Mouse (Mus musculus): ENCODE results near the gene Sept4. TPM values are rescaled to one million over a fixed set of nuclear protein-coding genes. Genes with fewer than 3 reads are reported as not detected.
A peak's percentile ranks its signal among the peaks of the same experiment; 100 is the strongest.

Gene Sept4
- 57.9 and 72.5 TPM in 2 replicates for polyA plus RNA-seq (2012; rRNA removed)

DNA sequence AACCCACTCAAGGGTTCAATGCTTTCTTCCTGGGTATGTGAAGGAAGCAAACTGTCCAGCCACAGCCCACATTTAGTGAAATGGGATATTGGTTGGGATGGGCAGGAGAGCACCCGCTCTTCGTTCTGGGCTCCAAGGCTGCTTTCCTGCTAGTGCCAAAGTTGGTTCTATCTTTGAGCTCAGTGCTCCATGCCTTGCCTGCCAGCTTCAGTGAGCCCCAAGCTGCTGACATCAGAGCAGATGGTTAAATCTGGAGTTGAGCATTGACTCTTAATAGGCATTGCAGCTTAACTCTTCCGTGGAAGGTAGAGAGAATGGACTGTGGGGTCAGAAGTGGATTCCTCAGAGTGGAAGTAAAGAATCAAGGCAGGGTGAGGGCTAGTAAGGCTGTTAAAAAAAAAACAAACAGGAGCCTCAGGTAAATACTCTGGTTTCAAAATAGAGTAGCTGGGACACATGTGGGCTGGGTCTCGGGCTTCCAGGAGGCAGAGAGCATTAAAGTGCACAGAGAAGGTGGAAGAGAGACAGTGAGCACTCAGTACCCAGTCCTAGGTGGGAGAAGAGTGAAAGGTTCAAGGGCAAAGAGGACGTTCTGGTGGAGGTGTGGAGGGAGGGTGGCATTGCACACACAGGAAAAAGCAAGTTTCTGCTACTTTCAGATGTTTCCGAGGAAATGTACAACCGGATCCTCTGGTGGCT lies at the start of gene Sept4:
TSS of gene Sept4 (plus strand) at position 649 of the 699 bp plus-strand sequence.
- DNase-seq (ENCODE audit: low spot score) = no peak

DNA sequence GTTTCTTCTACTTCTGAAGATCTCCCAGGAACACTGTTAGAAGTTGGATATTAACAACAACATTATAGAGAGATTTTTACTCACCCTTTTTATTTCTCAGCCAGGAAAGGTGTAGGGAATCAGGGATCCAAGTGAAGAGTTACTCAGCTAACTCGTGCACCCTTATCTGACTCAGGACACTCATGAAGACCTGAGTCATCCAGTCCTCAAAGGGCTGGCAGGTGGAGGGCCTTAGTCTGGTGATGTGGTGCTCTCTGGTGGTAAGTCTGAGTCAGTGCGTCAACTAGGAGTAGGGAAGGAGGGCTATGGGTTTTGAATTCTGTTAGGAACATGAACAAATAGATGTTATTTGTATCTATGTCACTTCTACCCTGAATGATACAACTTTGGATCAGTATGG lies 49.4 kb upstream of the Sept4 start:
- DNase-seq (ENCODE audit: low spot score) = no peak

DNA sequence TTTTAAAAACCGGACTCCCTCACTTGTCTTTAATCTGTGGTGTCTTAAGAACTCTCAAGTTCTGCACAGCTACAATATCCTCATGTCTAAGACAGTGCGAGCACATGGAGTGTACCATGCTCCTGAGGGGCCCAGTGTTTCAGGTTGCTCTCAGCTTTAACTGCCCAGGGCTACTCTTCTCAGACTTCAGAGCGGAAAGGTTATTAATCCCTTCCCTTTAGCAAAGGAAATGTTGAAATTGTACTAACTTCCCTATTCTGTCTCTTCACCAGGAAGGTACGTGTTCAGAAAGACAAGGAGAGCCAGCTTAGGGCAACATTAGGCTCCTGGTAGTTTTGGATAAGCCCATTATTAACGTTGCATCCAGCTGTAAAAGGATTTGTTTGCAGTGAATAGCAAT lies 45.2 kb upstream of the Sept4 start:
- no peak for DNase-seq (ENCODE audit: low spot score)

DNA sequence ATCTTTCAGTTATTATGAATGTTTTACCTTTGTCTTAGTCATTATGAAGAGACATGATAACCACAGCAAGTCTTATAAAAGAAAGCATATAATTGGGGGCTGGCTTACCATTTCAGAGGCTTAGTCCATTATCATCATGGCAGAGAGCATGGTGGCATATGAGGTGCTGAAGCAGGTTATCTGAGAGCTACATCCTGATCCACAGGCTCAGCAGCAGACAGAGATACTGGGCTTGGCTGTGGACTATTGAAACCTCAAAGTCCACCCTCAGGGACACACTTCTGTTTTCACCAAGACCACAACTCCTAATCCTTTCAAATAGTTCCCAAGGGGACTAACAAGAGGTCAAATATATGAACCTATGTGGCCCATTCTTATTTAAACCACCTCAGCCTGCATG lies 44.7 kb upstream of the Sept4 start:
- no peak for DNase-seq (ENCODE audit: low spot score)

DNA sequence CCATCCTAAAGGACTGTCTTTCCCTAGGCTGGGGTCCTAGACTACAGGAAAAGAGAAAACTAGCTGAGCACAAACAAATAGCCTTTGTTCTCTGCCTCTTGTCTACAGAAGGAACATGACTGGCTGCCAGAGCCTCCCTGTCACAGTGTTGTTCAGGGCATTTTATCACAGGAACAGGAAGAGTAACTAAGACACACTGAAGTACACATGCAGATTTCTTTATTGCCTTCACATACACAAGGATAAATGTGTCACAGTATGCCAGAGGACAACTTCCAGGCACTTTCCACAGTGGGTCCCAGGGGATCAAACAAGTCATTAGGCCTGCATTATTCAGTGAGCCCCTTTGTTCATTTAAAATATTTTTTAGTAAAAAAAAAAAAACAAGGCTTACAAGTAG lies 43.9 kb upstream of the Sept4 start:
- DNase-seq (ENCODE audit: low spot score) = no peak

DNA sequence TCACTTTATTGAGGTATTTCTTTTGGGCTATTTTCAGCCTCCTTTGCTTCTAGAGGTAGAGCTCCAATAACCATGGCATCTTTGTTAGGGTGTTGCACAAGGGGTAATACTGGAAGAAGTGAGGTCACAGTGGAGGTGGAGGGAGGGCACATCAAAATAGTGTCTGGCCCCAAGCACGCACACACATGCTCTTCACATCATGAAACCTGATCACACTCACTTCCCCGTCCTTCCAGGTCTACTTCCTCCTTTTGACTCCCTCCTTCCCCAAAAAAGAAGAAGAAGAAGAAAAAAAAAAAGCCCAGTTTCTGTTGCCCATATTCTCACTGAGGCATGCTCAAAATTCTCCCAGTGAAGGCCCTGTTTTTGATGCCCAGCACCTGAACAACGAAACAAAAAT lies 41.3 kb upstream of the Sept4 start:
- no peak for DNase-seq (ENCODE audit: low spot score)

DNA sequence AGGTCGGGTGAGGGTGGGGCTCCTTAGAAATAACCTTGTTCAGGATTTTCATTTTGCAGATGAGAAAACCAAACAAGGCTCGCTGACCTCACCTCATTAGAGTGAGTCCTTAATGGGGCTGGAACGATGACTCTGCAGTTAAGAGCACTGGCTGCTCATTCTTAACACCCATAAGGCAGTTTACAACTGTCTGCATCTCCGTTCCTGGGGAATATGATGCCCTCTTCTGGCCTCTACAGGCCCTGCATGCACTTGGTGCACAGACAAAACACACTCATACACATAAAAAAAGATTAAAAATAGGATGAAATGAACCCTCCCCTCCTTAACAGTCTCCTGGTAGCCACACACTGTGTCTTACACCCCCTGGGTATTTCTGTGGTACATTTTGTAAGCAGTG lies 40.7 kb upstream of the Sept4 start:
- DNase-seq (ENCODE audit: low spot score) = no peak

DNA sequence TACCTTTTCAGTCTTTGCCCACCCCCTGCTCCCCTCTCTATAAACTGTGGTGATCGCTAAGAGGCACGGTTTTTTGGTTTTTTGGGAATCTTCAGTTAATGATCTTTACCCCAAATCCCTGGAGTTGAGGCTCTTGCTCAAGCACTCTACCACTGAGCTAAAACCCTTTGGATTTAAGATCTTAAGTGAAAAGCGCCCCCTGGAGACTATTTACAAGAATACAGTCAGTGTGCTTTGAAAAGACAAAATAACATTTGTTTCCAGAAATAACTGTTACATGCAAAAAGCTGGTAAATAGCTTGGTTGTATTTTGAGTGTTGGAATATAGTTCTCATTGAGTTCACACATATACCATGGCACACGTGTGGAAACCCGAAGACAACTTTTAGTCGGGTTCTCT lies 37.0 kb upstream of the Sept4 start:
- no peak for DNase-seq (ENCODE audit: low spot score)

DNA sequence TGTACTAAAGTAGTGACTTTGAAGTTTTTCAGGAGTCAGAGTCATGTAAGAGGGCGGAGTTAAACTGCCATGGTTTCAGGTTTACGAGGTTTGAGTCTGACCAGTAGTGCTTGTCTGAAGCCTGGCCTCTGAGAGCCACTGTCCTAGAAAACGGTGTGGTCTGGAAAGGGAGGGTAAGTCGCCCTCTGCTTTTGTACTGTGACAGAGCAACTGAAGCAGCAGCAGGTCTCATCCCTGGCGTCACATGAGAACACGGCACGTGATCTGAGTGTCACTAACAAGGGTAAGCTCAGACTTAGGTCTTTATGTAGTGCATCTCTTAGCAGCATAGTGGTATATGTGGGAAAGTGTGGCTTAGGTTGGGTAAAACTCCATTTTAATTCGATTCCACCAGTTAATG lies 26.4 kb upstream of the Sept4 start:
- no peak for DNase-seq (ENCODE audit: low spot score)

DNA sequence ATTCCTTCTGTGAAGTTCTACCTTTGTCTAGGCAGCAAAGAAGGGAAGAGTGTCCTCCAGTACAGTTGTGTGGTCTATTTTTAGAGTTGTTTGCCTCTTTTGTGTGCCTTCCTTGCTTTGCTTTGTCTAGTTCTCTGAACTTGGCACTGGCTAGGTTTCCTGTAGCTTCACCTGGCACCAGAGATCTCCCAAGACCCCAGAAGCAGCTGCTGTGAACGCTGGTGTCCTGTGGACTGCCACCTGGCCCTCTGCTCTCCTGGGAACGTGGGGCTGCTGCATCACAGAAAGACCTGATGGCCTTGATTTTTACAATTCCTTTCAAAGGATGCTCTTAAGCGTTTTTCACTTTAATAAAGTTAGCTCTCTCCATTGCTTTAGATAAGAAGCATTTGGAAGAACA lies 25.8 kb upstream of the Sept4 start:
- no peak for DNase-seq (ENCODE audit: low spot score)

DNA sequence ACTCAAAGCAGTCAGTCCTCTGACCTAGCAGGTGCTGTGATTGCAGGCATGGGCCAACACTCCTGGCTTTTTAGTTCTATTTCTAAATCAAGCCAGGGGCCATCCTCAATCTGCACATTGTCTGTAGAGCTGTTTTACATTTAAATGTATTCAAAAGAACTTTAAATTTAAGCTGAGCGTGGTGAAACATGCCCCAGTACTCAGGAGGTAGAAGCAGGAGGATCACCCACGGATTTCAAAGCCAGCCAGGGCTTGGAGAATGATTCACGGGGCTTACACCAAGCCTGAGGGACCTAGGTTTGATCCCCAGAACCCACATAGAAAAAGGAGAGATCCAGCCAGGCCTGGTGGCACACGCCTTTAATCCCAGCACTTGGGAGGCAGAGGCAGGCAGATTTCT lies 15.4 kb upstream of the Sept4 start:
- no peak for DNase-seq (ENCODE audit: low spot score)

DNA sequence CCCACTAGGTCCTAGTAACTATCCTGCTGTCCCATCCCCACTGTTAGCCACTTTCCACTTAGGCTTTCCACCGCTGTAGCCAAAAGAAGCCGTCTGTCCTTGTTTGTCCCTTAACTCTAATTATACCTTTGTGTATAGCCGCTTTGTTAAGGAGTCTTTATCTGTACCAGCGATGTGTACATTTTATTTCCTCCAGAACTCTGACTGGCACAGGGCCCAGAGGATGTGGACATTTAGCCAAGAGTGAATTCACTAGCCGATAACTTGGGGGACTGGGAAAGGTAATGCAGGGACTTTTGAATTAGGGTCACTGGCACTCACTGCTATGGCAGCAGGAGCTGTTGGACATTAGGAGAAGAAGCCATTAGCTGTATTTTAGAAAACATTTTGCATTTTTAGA lies 14.3 kb upstream of the Sept4 start:
- no peak for DNase-seq (ENCODE audit: low spot score)

DNA sequence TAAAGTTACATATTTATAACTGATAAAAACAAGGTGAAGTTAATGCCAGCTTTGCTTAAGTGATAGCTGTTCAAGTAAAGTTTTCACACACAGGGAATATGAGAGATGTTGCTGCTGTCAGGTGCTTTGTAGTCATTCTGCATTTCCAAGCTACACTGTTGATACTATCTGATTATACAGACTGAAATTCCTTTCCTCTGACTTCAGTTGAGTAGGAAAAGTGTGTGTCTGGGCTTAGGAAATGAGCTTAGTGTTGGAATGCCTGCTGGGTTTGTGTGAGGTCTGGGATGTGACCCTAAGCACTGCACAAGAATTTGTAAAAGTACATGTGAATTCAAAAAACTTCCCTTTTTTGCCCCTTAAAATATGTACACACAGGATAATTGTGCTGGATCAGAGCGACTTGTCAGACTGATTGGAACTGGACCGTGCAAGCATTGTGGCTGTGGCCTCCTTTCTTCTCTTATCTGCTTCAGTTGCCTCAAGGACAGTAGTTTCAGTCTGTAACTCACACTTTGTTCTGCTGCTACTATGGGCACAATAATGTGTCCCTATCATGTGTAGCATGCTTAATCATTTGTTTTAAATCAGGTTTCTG lies 13.5 kb upstream of the Sept4 start:
- DNase-seq (ENCODE audit: low spot score) = no peak

DNA sequence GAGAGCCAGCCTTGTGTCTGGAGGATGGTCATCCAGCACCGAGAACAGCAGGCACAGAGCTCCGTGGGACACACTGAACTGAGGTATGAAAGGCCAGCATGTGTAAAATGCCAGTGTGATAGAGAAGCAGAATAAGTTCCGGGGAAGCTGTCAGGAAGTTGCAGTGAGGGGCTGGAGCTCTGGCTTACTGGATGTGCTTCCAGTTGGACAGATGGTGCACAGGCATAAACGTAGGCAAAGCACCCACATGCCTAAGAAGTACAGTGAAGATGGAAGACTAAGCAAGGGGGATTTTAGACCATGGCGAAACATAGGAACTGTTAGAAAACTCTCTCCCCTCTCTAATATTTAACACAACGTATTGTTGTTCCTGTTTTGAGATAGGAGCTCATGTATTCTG lies 7.5 kb upstream of the Sept4 start:
- DNase-seq (ENCODE audit: low spot score) = no peak

DNA sequence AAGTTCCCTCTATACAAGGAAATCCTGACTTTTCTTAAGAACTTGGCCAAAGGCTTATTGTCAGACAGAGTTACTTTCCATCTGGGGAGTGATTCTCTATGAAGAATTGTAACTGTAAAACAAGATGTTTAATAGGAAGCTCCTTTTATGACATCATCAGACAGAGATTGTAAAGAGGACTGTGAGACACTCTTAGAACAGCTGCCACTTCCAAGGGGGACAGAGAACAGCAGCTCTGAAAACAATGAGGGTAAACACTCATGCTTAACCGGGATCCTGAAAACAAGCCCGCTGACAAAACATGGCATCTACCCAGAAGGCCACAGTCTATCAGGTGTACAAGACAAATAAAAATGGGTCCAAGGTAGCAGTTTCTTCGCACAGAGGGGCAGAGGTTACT lies 2.2 kb upstream of the Sept4 start, which contains the start of gene Gm11492:
TSS of gene Gm11492 (plus strand) at position 153 of the 400 bp plus-strand sequence.
- no peak for DNase-seq (ENCODE audit: low spot score)

DNA sequence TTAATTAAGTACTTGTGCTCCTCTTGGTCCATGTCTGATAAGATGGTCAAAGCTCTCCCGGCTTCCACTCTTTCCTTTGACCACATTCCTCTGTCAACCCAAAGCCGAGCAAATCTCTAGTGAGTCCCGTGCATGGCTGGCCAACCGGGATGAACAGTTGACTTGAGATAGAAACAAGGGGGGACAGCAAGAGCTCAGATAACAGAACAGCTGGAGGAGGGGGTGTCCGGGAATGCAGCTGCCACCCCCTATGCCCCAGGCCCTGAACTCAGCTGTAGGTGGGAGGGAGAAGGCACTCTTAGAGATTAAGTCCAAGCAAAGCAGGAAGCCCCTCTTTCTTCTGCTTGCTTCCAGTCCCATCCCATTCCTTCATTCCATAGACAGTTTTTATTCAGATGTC lies 2.0 kb downstream of the Sept4 start:
- DNase-seq (ENCODE audit: low spot score) = no peak

DNA sequence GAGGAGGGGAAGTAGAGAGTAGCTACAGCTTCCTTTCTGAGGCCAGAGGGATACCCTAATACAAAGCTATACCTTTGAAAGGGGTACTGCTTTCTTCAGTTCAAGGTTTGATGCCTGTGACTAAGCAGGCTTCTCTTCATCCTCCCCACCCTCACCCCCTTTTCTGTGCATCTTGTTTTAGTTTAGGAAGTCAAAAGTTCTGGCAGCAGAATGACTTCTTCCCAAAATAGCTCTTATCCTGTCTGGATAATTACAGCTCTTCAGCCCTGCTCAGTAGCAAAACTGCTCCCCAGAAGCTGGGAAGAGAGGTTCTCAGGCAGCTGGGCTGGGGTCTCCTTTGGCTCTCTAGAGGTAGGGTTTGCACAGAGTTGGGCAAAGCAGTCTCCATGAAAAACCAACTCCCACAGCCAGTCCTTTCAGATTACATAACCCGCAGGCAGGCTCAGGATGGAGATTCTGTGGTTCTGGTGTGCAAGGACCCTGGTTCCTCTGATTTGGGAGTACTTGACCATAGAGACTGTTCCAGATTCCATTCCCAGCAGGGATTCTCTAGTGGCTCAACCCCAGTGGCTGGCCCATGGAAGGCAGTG lies 2.8 kb downstream of the Sept4 start:
- no peak for DNase-seq (ENCODE audit: low spot score)

DNA sequence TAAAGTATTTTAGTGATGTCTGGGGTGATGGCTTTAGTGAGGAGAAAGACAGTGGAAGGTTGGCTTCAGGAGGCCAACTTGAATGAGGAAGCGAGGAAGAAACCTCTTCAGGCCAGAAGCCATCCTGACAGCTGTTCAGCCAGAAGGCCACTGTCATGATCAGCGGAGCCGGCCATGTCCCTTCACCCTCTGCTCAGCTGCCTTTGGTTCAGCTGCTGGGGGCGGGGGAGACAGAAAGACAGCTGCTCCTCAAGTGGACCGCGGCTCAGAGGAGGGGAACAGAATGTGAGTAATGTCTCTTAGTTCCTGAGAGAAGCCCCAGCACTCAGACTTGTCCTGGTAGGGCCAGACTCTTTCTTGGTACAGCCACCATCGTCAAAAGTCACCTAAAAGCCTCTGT lies 5.0 kb downstream of the Sept4 start:
- no peak for DNase-seq (ENCODE audit: low spot score)

DNA sequence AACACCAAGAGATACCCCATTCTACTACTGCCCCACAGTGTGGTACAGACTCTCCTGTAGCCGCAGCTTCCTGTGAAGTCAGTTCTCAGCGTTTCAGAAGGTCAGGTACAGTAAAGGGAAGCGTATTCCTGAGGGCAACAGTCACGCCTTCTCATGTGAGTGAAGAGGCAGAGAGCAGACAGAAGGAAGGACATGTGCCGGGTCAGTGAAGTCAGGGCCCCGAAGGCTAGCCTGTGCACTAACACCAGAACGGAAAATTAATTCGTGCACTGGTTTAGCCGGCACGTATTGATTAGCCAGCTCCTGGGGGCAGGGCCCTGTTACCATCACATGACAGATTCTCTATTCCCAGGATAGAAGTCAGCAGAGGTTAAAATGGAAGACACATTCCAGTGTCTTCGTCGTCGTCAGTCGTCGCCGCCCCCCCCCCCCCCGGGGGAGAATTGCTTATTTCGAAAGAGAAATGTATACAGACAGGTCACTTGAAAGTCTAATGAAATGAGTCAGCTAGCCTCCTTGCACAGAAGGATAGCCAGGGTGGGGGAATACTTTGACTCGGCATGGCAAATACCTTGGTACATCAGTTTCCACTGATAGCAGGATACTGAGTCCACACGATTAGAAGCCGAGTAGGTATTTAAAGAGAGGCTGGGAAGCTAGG lies 5.9 kb downstream of the Sept4 start:
- DNase-seq (ENCODE audit: low spot score) = no peak

DNA sequence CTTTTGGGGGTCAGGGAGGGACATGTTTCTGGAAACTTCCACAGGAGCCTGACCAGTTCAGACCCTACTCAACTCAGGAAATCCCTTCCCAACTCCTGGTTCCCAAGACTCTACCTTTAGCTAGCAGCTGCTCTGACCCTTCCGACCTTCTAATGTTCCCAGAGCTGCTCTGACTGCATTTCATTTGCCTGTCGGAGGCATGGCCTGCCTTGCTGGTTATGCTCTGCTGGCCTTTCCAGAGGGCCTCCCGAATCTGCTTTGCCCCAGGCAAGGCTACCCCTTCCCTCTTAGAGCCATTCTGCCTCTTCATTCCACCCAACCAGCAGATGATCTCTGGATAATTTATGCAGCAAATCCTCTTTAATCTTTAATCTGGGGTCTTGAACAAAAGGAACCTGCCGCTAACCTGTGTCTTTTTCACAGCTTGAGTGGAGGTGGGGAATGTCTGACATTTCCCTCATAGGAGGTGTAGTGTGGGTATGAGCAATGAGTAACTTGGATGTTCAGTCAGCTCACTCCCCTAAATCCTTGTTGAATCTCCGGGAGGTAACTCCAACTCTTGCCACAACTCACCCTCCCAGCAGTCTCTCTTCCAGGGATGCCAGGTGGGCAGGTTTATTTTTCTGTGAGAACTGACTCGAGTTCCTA lies 9.0 kb downstream of the Sept4 start:
- no peak for DNase-seq (ENCODE audit: low spot score)

DNA sequence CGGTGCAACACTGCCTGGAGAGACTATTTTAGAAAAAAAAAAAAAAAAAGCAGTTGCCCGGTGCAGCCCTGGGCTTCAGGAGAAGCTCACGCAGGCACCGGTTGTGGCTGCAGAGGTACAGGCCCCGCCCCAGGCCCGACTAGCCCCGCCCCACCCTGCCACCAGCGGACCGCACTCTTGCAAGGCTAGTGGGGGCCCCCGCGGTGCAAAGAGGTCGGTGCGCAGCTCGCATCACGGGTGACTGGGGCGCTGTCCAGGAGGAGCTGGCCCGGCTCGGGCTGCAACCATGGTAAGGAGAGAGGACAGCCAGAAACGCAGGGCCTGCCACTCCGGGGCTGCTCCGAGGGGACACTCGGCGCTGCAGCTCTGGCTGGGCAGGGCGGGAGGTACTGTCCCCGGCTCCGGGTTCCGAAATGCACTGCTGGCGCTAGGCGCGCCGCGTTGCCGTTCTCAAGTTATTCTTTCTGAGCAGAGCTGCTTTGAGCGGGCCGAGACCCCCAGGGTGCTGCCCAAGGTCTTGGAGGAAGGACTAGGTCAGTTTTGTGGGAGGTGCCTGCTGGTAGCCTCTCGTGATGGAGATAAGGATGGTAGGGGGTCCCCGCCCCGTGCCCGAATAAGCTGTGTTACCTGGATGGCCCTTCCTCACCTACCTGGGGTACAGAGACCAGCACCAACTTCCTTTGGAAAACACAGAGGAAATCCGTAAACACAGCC lies 9.7 kb downstream of the Sept4 start:
- peak; percentile 57 for DNase-seq (ENCODE audit: low spot score)
